Mouse (Mus musculus): ENCODE results near the gene Cyp2w1. TPM values are rescaled to one million over a fixed set of nuclear protein-coding genes. Genes with fewer than 3 reads are reported as not detected.

The Cyp2w1 gene
- not detected in 2 replicates for total RNA-seq (2012; rRNA removed)
- polyA plus RNA-seq (2012; ENCODE audit: insufficient read depth in 1 of 2, insufficient read length in 2 of 2, low read depth in 1 of 2, low replicate concordance in 2 of 2, missing spikeins in 1 of 2), result not detected

DNA sequence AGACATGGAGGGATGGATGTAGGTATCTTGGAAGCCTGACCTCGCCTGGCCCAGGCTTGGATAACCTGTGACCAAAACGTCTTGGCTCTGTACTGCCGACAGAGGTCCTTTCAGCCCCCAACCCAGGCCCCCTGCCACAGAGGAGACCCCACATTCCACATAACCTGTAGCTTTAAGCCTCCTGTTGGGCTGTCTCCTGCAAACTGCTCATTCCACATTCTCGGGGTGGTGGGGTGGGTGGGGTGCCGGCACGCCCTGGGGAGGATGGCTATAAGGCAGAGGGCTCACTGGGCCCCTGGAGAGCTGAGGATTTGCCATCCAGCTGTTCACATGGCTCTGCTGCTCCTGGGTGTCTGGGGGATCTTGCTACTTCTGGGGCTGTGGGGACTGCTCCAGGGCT is at the start of gene Cyp2w1:
Gene Cyp2w1 (plus strand): TSS at position 301 of the 400 bp plus-strand sequence.
- Histone ChIP-seq H3K4me1 (ENCODE audit: control insufficient read depth in 1 of 2, insufficient read depth in 2 of 2, low read length in 2 of 2) (no peaks in the 10 kb centered on the region), H3K9me3 (replicated peaks; ENCODE audit: insufficient read depth, low read length) (no peaks in the 10 kb centered on the region), H3K27me3 (ENCODE audit: control insufficient read depth in 1 of 2, insufficient read depth in 2 of 2, low read length in 2 of 2) (no peaks in the 10 kb centered on the region), H3K9ac (ENCODE audit: control insufficient read depth, low read depth, low read length, poor library complexity, severe bottlenecking) (0 out of 2 replicates have a peak within 1 kb of the TSS, but pooled peaks have one; percentile 29), H3K79me2 (ENCODE audit: control insufficient read depth, insufficient read depth, low read length, poor library complexity) (no peaks in the 10 kb centered on the region), H3K36me3 (ENCODE audit: control insufficient read depth in 1 of 2, insufficient read depth in 2 of 2, low read length in 2 of 2) (no peaks in the 10 kb centered on the region), H3K4me3 (ENCODE audit: control insufficient read depth in 1 of 2, insufficient read depth in 1 of 2, low read depth in 2 of 2, low read length in 2 of 2) (no peak within 1 kb of the TSS), H3K27ac (ENCODE audit: control insufficient read depth, low read depth, low read length) (no peak within 1 kb of the TSS)
- DNase-seq (ENCODE audit: low read depth, low spot score), result no peak
- TF ChIP-seq POLR2A (IDR thresholded peaks at IDR 0.05; ENCODE audit: control insufficient read depth in 1 of 2, insufficient read depth in 1 of 2, low read depth in 1 of 2, low read length in 2 of 2, poor library complexity in 1 of 2) (no peak), SIN3A (IDR thresholded peaks at IDR 0.05; ENCODE audit: low read length) (no peak), ELF1 (IDR thresholded peaks at IDR 0.05; ENCODE audit: low read depth, low read length) (no peak), SMC3 (IDR thresholded peaks at IDR 0.05; ENCODE audit: low read depth, low read length) (no peak), E2F4 (IDR thresholded peaks at IDR 0.05; ENCODE audit: borderline replicate concordance, low read depth, low read length) (no peak), TAL1 (IDR thresholded peaks at IDR 0.05; ENCODE audit: low read length) (no peak), POLR2AphosphoS2 (IDR thresholded peaks at IDR 0.05; ENCODE audit: low read length) (no peak), HCFC1 (IDR thresholded peaks at IDR 0.05; ENCODE audit: low read depth, low read length) (no peak), MAZ (IDR thresholded peaks at IDR 0.05; ENCODE audit: low read depth, low read length) (no peak), TBP (IDR thresholded peaks at IDR 0.05; ENCODE audit: low read depth, low read length) (no peak), MAFK (IDR thresholded peaks at IDR 0.05; ENCODE audit: borderline replicate concordance, low read depth, low read length) (no peak), MAX (IDR thresholded peaks at IDR 0.05; ENCODE audit: low read length) (no peak), NELFE (IDR thresholded peaks at IDR 0.05; ENCODE audit: low read depth, low read length) (no peak), GABPA (IDR thresholded peaks at IDR 0.05; ENCODE audit: low read depth, low read length) (no peak), MYB (IDR thresholded peaks at IDR 0.05; ENCODE audit: low read depth, low read length) (no peak), ETS1 (IDR thresholded peaks at IDR 0.05; ENCODE audit: low read depth, low read length) (no peak)

DNA sequence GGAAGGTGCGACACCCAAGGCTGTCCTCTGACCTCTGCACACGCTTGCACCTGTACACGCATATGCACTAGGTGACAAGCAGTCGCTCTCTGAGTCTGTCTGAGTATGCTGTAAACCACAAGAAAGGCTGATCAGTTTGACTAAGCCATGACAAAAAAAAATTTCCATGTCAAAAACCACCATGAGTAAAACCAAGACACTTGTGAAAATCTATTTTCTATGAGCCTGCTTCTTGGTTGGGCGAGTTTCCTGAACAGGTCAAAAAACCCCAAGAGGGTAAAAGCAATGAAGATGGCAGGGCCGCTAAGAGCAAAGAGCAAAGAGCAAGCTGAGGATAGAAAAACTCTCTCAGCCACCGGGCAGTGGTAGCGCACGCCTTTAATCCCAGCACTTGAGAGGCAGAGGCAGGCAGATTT is 48.8 kb upstream of the Cyp2w1 start:
- no peaks in the 10 kb centered on the region for H3K27me3 ChIP-seq (ENCODE audit: control insufficient read depth in 1 of 2, insufficient read depth in 2 of 2, low read length in 2 of 2)
- H3K36me3 ChIP-seq (ENCODE audit: control insufficient read depth in 1 of 2, insufficient read depth in 2 of 2, low read length in 2 of 2), result no peaks in the 10 kb centered on the region; a peak in 1 of 4 replicates
- H3K9ac ChIP-seq (ENCODE audit: control insufficient read depth, low read depth, low read length, poor library complexity, severe bottlenecking), result no peak overlapping the region
- no peak overlapping the region for H3K4me3 ChIP-seq (ENCODE audit: control insufficient read depth in 1 of 2, insufficient read depth in 1 of 2, low read depth in 2 of 2, low read length in 2 of 2)
- H3K4me1 ChIP-seq (ENCODE audit: control insufficient read depth in 1 of 2, insufficient read depth in 2 of 2, low read length in 2 of 2), result no peaks in the 10 kb centered on the region
- TF ChIP-seq CHD2 (IDR thresholded peaks at IDR 0.05; ENCODE audit: low read length), result no peak
- TF ChIP-seq E2F4 (IDR thresholded peaks at IDR 0.05; ENCODE audit: borderline replicate concordance, low read depth, low read length), result no peak
- no peak for TF ChIP-seq USF1 (IDR thresholded peaks at IDR 0.05; ENCODE audit: low read depth, low read length)
- no peak for TF ChIP-seq ELF1 (IDR thresholded peaks at IDR 0.05; ENCODE audit: low read depth, low read length)
- TF ChIP-seq POLR2AphosphoS2 (IDR thresholded peaks at IDR 0.05; ENCODE audit: low read length), result no peak
- TF ChIP-seq ZC3H11A (IDR thresholded peaks at IDR 0.05; ENCODE audit: low read depth, low read length), result no peak
- TF ChIP-seq SMC3 (IDR thresholded peaks at IDR 0.05; ENCODE audit: low read depth, low read length), result no peak
- no peak for TF ChIP-seq MAZ (IDR thresholded peaks at IDR 0.05; ENCODE audit: low read depth, low read length)
- no peak for TF ChIP-seq TCF12 (IDR thresholded peaks at IDR 0.05; ENCODE audit: low read depth, low read length)
- no peak for TF ChIP-seq EP300 (IDR thresholded peaks at IDR 0.05; ENCODE audit: low read depth in 1 of 2, low read length in 2 of 2)
- no peak for TF ChIP-seq RAD21 (IDR thresholded peaks at IDR 0.05; ENCODE audit: low read depth, low read length)
- 0 out of 2 replicates have a peak, but pooled peaks cover 1% of the 10 kb centered on the region for H3K79me2 ChIP-seq (ENCODE audit: control insufficient read depth, insufficient read depth, low read length, poor library complexity)
- DNase-seq (ENCODE audit: low read depth, low spot score), result no peak
- H3K9me3 ChIP-seq (replicated peaks; ENCODE audit: insufficient read depth, low read length), result no peaks in the 10 kb centered on the region
- H3K27ac ChIP-seq (ENCODE audit: control insufficient read depth, low read depth, low read length), result no peak overlapping the region

All from MEL (cell line).